In the genomic region with DNA sequence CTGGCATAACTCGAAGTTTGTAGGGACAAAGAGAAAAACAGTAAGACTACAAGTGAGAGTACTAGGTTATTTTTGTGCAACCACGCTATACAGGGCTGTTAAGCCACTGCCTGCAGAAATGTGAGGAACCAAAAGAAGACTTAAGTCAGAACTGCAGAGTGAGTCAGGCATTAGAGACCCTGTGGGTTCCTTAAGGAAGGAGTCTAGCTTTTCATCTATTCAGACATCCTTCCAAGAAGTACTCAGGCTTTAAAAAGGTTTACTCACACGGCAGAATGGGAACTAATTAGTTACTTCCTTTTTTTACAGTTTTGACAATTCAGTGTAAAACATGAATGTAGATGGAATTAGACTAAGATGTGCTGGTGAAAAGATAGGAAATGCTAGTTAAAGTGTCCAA, we compare ENCODE assay signal across 7 mouse cellular contexts. TPM values are rescaled to one million over a fixed set of nuclear protein-coding genes. Genes with fewer than 3 reads are reported as not detected.
DNase-seq lines count a peak whose midpoint lies in the region; ATAC-seq and TF ChIP-seq lines count a peak whose summit lies in the region.

No protein-coding gene starts in this region.

- ATAC-seq in stomach, embryonic 14.5 days (ENCODE audit: insufficient number of reproducible peaks, insufficient read depth, low FRiP score, low read depth) = no peak
- no peak for ATAC-seq in stomach, postnatal 0 days (ENCODE audit: low FRiP score, low TSS enrichment)
- no peak for ATAC-seq in forebrain, postnatal 0 days
- ATAC-seq in liver, embryonic 15.5 days (ENCODE audit: insufficient read depth) = no peak

- H3K4me3 ChIP-seq in stomach, embryonic 14.5 days (ENCODE audit: low read depth, low read length) = peak overlapping the region; percentile 100
- no peak overlapping the region for H3K4me3 ChIP-seq in stomach, postnatal 0 days (ENCODE audit: low read depth, low read length)
- peak overlapping the region; percentile 100; the same call in 1 of the 2 replicates for H3K4me3 ChIP-seq in forebrain, postnatal 0 days (ENCODE audit: low read depth, low read length)
- H3K4me3 ChIP-seq in liver, embryonic 15.5 days (replicated peaks) = peak overlapping the region; percentile 100

- WGBS in stomach, embryonic 14.5 days = 42% methylated on average over 3 of the region's 3 CpGs
- 36% methylated on average over 3 of the region's 3 CpGs for WGBS in stomach, postnatal 0 days
- 10% methylated on average over 3 of the region's 3 CpGs for WGBS in forebrain, postnatal 0 days
- WGBS in liver, embryonic 15.5 days (ENCODE audit: insufficient replicate concordance) = 33% methylated on average over 3 of the region's 3 CpGs

- H3K4me2 ChIP-seq in stomach, embryonic 14.5 days (replicated peaks; ENCODE audit: low read depth, low read length) = peak overlapping the region; percentile 64
- H3K4me2 ChIP-seq in stomach, postnatal 0 days (replicated peaks; ENCODE audit: low read depth) = no peak overlapping the region
- H3K4me2 ChIP-seq in forebrain, postnatal 0 days (ENCODE audit: low read depth) = peak overlapping the region; percentile 80
- peak overlapping the region; percentile 93 for H3K4me2 ChIP-seq in liver, embryonic 15.5 days

- H3K27me3 ChIP-seq in stomach, embryonic 14.5 days (ENCODE audit: control insufficient read depth, insufficient read depth, low read length) = no peaks in the 10 kb centered on the region
- H3K27me3 ChIP-seq in stomach, postnatal 0 days (ENCODE audit: control insufficient read depth, insufficient read depth, low read length) = no peaks in the 10 kb centered on the region
- no peaks in the 10 kb centered on the region for H3K27me3 ChIP-seq in forebrain, postnatal 0 days (ENCODE audit: insufficient read depth, low read length)
- no peaks in the 10 kb centered on the region for H3K27me3 ChIP-seq in liver, embryonic 15.5 days

- peaks cover 22% of the 10 kb centered on the region for H3K4me1 ChIP-seq in stomach, embryonic 14.5 days (ENCODE audit: control insufficient read depth, insufficient read depth, low read length)
- H3K4me1 ChIP-seq in stomach, postnatal 0 days (replicated peaks; ENCODE audit: control insufficient read depth, insufficient read depth) = no peaks in the 10 kb centered on the region
- peaks cover 21% of the 10 kb centered on the region for H3K4me1 ChIP-seq in forebrain, postnatal 0 days (ENCODE audit: insufficient read depth)
- peaks cover 58% of the 10 kb centered on the region for H3K4me1 ChIP-seq in liver, embryonic 15.5 days (replicated peaks)

- no peak for DNase-seq in stomach, postnatal 0 days (ENCODE audit: low spot score)
- DNase-seq in forebrain, postnatal 0 days = no peak
- no peak for DNase-seq in layer of hippocampus, adult 18-20 months (ENCODE audit: low spot score in 2 of 2)
- DNase-seq in left cerebral cortex, adult 11 months (ENCODE audit: low spot score) = no peak
- no peak for DNase-seq in left cerebral cortex, adult 18-20 months (ENCODE audit: low spot score in 2 of 2)

- no peak for TF ChIP-seq CTCF in stomach, postnatal 0 days (IDR thresholded peaks at IDR 0.05; ENCODE audit: low read depth)
- TF ChIP-seq CTCF in forebrain, postnatal 0 days (IDR thresholded peaks at IDR 0.05; ENCODE audit: low read depth) = no peak

- no peak overlapping the region for H3K27ac ChIP-seq in stomach, embryonic 14.5 days (ENCODE audit: low read length)
- no peak overlapping the region for H3K27ac ChIP-seq in stomach, postnatal 0 days (replicated peaks)
- no peak overlapping the region for H3K27ac ChIP-seq in forebrain, postnatal 0 days (ENCODE audit: low read depth, low read length)
- H3K27ac ChIP-seq in liver, embryonic 15.5 days (replicated peaks) = no peak overlapping the region

- no peaks in the 10 kb centered on the region; the same call in 1 of the 2 replicates for H3K36me3 ChIP-seq in stomach, embryonic 14.5 days (ENCODE audit: control insufficient read depth, insufficient read depth, low read length)
- H3K36me3 ChIP-seq in stomach, postnatal 0 days (ENCODE audit: control insufficient read depth, insufficient read depth, low read length) = no peaks in the 10 kb centered on the region
- H3K36me3 ChIP-seq in forebrain, postnatal 0 days (ENCODE audit: insufficient read depth) = no peaks in the 10 kb centered on the region
- H3K36me3 ChIP-seq in liver, embryonic 15.5 days (replicated peaks) = peaks cover 30% of the 10 kb centered on the region

- no peak for TF ChIP-seq EP300 in stomach, postnatal 0 days (optimal IDR thresholded peaks at IDR 0.05)

- no peak overlapping the region for H3K9ac ChIP-seq in stomach, embryonic 14.5 days (replicated peaks; ENCODE audit: low read depth, low read length)
- H3K9ac ChIP-seq in stomach, postnatal 0 days (ENCODE audit: low read length) = no peak overlapping the region
- H3K9ac ChIP-seq in forebrain, postnatal 0 days = no peak overlapping the region
- H3K9ac ChIP-seq in liver, embryonic 15.5 days = peak overlapping the region; percentile 98; the same call in 1 of the 2 replicates

- H3K9me3 ChIP-seq in stomach, embryonic 14.5 days (ENCODE audit: control insufficient read depth, low read depth, low read length) = no peaks in the 10 kb centered on the region
- H3K9me3 ChIP-seq in stomach, postnatal 0 days (ENCODE audit: control insufficient read depth, low read length) = no peaks in the 10 kb centered on the region
- no peaks in the 10 kb centered on the region for H3K9me3 ChIP-seq in forebrain, postnatal 0 days (ENCODE audit: low read length)
- H3K9me3 ChIP-seq in liver, embryonic 15.5 days (replicated peaks) = no peaks in the 10 kb centered on the region

RNA-seq across cellular contexts. Expression of gene Nsd2, which starts 1.9 kb away (rescaled TPM):
- 53.5 and 60.4 TPM in 2 replicates for polyA plus RNA-seq in stomach, embryonic 14.5 days (2014; fragmentation: Nextera tagmentation; extraction: Ambion mirVana)
- polyA plus RNA-seq in stomach, postnatal 0 days (2015; fragmentation: Nextera tagmentation; extraction: Ambion mirVana) = 8.5 and 10.3 TPM in 2 replicates
- total RNA-seq in forebrain, postnatal 0 days (2014; rRNA removed) = 98.3 and 127 TPM in 2 replicates
- polyA plus RNA-seq in forebrain, postnatal 0 days (2015; fragmentation: Nextera tagmentation; extraction: Ambion mirVana) = 46.4 and 58.6 TPM in 2 replicates
- 23.0 and 26.9 TPM in 2 replicates for polyA plus RNA-seq in liver, embryonic 15.5 days (2015; fragmentation: Nextera tagmentation; extraction: Ambion mirVana)
- total RNA-seq in layer of hippocampus, adult 18-20 months (2021) = 100 to 1,000 TPM; 118 to 119 TPM
- 100 to 1,000 TPM; 153 to 164 TPM for total RNA-seq in left cerebral cortex, adult 18-20 months (2021)

RNA-seq across cellular contexts. Expression of gene Letm1, which starts 39.8 kb away (rescaled TPM):
- 43.7 TPM in 2 replicates for polyA plus RNA-seq in stomach, embryonic 14.5 days (2014; fragmentation: Nextera tagmentation; extraction: Ambion mirVana)
- 39.5 and 42.6 TPM in 2 replicates for polyA plus RNA-seq in stomach, postnatal 0 days (2015; fragmentation: Nextera tagmentation; extraction: Ambion mirVana)
- total RNA-seq in forebrain, postnatal 0 days (2014; rRNA removed) = 42.7 and 48.6 TPM in 2 replicates
- polyA plus RNA-seq in forebrain, postnatal 0 days (2015; fragmentation: Nextera tagmentation; extraction: Ambion mirVana) = 79.7 and 83.6 TPM in 2 replicates
- polyA plus RNA-seq in liver, embryonic 15.5 days (2015; fragmentation: Nextera tagmentation; extraction: Ambion mirVana) = 18.9 and 21.3 TPM in 2 replicates
- total RNA-seq in layer of hippocampus, adult 18-20 months (2021) = 100 to 1,000 TPM in 1 of 2 experiments, 10 to 100 TPM in 1; 95.4 to 101 TPM
- total RNA-seq in left cerebral cortex, adult 18-20 months (2021) = 100 to 1,000 TPM in 1 of 2 experiments, 10 to 100 TPM in 1; 97.9 to 104 TPM
